Mouse (Mus musculus) midbrain, embryonic 14.5 days (tissue): Measurements from ENCODE around the gene Slc12a8. TPM values are rescaled to one million over a fixed set of nuclear protein-coding genes. Genes with fewer than 3 reads are reported as not detected.
A peak's percentile ranks its signal among the peaks of the same experiment; 100 is the strongest.

Experiments
- ATAC-seq: fragments of 200-750 bp; cut with Nextera tagmentation; 2 replicates; pipeline ENCODE4 v1.8.0; 2017; ENCODE audit warnings: moderate number of reproducible peaks, moderate library complexity; ENCODE audit not compliant: low FRiP score, low TSS enrichment
- DNase-seq: peaks from one replicate; pipeline ENCODE4 v3.0.0-alpha.2; 2015
- H3K27ac ChIP-seq: fragments of 300-500 bp; sonication (generic); replicated peaks from 2 replicates; pipeline ENCODE4 v1.5.1; 2014; ENCODE audit warnings: mild to moderate bottlenecking, low read depth, low read length, moderate library complexity
- H3K27me3 ChIP-seq: fragments of 300-500 bp; sonication (generic); 2 replicates; pipeline ENCODE4 v1.6.1; 2014; ENCODE audit warnings: low read length, control low read depth, mixed read lengths; ENCODE audit not compliant: control insufficient read depth, insufficient read depth
- H3K36me3 ChIP-seq: fragments of 300-500 bp; sonication (generic); 2 replicates; pipeline ENCODE4 v1.6.1; 2014; ENCODE audit warnings: low read length, control low read depth; ENCODE audit not compliant: control insufficient read depth, insufficient read depth
- H3K4me1 ChIP-seq: fragments of 300-500 bp; sonication (generic); 2 replicates; pipeline ENCODE4 v1.6.1; 2014; ENCODE audit warnings: mild to moderate bottlenecking, antibody characterized with exemption, low read length, control low read depth; ENCODE audit not compliant: control insufficient read depth, insufficient read depth
- H3K4me2 ChIP-seq: fragments of 300-500 bp; sonication (generic); 2 replicates; pipeline ENCODE4 v1.6.1; 2014; ENCODE audit warnings: mild to moderate bottlenecking, low read length, moderate library complexity
- H3K4me3 ChIP-seq: fragments of 300-500 bp; sonication (generic); replicated peaks from 2 replicates; pipeline ENCODE4 v1.5.1; 2014; ENCODE audit warnings: low read depth, low read length
- H3K9ac ChIP-seq: fragments of 300-500 bp; sonication (generic); replicated peaks from 2 replicates; pipeline ENCODE4 v1.6.1; 2014; ENCODE audit warnings: mild to moderate bottlenecking, low read length, moderate library complexity
- H3K9me3 ChIP-seq: fragments of 300-500 bp; sonication (generic); 2 replicates; pipeline ENCODE4 v1.6.1; 2016; ENCODE audit warnings: low read length, control low read depth, mixed read lengths; ENCODE audit not compliant: control insufficient read depth
- WGBS: fragments of 180-500 bp; shearing (Covaris S2); extraction: QIAGEN DNeasy Blood & Tissue Kit; methylation state at CpG from one replicate; pipeline ENCODE4 v1.1.7; 2014; 5-methylcytosine and 5-hydroxymethylcytosine counted together
- polyA plus RNA-seq: library from polyadenylated mRNA; unstranded; fragments of >200 nt; fragmentation: Nextera tagmentation; extraction: Ambion mirVana; gene quantifications from 2 replicates; pipeline ENCODE4 v1.2.1, GENCODE M21; 2014

Gene Slc12a8
- polyA plus RNA-seq, 1 experiment from 2014 or later = 0.80 TPM

DNA sequence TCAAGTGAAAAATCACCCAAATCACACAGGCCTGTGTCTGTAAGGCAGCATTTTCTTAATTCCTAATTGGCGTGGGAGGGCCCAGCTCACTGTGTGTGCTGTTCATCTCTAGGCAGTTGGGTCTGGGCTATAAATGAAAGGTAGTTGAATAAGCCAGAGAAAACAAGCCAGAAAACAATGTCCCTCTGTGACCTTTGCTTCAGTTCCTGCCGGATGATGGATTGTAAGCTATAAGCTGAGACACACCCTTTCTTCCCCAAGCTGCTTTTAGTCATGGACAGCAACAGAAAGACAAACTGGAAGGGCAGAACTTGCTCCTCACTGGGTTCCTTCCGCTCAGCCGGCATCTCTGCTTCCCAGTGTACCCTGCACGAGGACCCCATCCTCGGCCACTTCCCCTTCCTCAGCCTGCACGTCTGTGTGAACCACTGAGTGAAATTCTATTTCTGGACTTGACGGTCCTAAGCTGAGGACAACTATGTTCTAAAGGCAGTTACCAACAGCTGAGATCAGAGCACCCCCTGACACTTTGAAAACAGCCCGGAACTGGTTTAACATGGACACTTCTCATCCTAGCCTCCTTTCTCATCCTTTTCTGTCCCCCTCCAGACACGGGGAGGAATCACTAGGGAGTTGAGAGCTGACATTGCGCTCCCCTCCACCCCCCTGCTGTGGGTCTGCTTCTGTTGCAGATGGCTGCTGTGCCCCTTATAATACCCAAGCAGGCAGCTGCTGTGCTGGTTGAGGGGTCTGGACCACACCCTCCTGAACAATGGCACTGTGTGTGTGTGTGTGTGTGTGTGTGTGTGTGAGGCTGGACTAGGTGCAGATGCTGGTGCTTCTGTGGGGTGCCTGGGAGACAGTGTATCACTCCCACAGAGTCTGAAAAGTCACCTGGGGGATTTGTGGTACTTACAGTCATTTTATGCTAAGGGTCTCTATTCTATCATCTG, 12.7 kb downstream of the Slc12a8 start:
- H3K4me3 ChIP-seq = no peak overlapping the region
- no peak overlapping the region for H3K4me2 ChIP-seq
- H3K36me3 ChIP-seq = no peaks in the 10 kb centered on the region
- no peaks in the 10 kb centered on the region; the same call in 1 of the 2 replicates for H3K9me3 ChIP-seq
- no peaks in the 10 kb centered on the region for H3K27me3 ChIP-seq
- no peak overlapping the region for H3K9ac ChIP-seq
- 61% methylated on average over 11 of the region's 11 CpGs for WGBS
- no peak overlapping the region for H3K27ac ChIP-seq
- no peak for ATAC-seq
- no peak for DNase-seq
- H3K4me1 ChIP-seq = no peaks in the 10 kb centered on the region

DNA sequence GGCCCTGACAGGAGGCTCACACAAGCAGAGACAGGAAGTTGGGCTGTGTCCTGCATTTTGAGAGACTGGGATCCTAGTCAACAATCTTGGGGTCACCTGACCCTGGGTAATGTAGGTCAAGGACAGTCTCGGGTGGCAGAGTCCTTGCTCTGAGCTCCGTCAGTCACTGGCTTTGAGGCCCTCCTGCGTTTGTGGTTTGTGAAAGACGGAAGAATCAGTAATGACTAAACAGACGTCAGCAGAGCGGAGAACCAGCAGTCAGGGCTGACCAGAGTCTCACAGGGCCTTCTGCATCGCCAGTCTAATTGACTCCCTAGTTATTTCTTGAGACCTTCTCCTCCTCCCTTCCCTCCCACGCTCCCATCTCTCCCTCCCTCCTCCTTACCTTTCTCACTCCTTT, 14.1 kb downstream of the Slc12a8 start:
- 73% methylated on average over 8 of the region's 8 CpGs for WGBS
- Histone ChIP-seq H3K9ac (no peak overlapping the region), H3K4me3 (no peak overlapping the region), H3K4me1 (no peaks in the 10 kb centered on the region), H3K27me3 (no peaks in the 10 kb centered on the region), H3K9me3 (no peaks in the 10 kb centered on the region; the same call in 1 of the 2 replicates), H3K36me3 (no peaks in the 10 kb centered on the region), H3K4me2 (no peak overlapping the region), H3K27ac (no peak overlapping the region)
- ATAC-seq (no peak), DNase-seq (no peak)

DNA sequence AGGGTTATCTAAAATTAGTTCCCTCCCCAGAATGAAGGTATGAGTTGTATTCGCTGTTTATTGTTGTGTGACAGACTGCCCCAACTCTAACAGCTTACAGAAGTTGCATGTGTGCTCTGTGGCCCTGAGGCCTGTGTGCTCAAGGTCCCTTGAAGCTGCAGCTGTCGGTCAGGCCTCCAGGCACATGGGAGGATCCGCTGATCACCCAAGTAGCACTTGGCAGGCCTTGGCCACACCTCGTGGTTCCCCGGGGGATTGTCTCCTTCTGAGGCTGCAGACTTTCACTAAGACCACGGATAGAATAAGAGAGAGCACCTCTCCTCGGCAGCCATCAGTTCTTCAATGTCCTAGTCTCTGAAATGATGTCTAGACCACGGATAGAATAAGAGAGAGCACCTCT, 19.3 kb downstream of the Slc12a8 start:
- no peaks in the 10 kb centered on the region for H3K27me3 ChIP-seq
- no peaks in the 10 kb centered on the region for H3K4me1 ChIP-seq
- no peak overlapping the region for H3K4me3 ChIP-seq
- H3K9me3 ChIP-seq = no peaks in the 10 kb centered on the region
- no peak overlapping the region for H3K9ac ChIP-seq
- no peak overlapping the region for H3K27ac ChIP-seq
- ATAC-seq (no peak), DNase-seq (no peak)
- no peaks in the 10 kb centered on the region for H3K36me3 ChIP-seq
- no peak overlapping the region for H3K4me2 ChIP-seq
- WGBS = 77% methylated on average over 8 of the region's 8 CpGs

DNA sequence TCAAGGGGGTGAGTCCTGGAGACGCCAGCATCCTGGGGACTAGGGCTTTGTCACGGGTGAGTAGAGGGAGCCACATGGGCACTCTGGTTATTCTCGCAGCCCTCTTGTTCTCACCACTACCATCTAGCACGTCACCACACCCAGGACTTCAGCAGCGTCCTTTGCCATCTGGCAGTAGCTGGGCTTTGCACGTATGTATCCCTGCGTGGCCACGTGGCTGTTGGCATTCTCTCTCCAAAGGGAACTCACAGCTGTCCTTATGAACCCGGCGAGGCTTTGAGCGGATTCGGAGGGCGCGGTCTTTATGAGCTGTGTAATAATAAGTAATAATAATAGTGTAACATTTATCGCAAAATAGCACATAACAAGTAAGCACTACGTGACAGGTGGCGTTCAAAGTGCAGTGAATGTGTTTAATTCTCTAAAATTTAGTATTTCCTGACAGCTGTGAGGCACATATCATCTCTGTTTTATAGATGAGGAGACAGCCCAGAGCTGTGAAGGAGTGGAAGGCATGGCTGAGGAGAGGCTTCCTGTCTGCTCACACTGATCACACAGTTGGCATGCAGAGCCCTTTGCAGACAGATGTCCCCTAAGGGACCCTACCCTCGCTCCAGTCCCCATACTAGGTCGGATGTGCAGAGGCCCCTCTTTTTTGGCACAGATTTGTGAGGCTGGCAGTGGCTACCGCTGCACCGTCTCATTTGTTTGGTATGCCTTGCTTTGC, 20.5 kb downstream of the Slc12a8 start:
- Histone ChIP-seq H3K36me3 (no peaks in the 10 kb centered on the region), H3K27me3 (no peaks in the 10 kb centered on the region), H3K4me3 (no peak overlapping the region), H3K9me3 (no peaks in the 10 kb centered on the region), H3K4me1 (no peaks in the 10 kb centered on the region), H3K4me2 (no peak overlapping the region), H3K9ac (no peak overlapping the region), H3K27ac (no peak overlapping the region)
- ATAC-seq (no peak), DNase-seq (no peak)
- 74% methylated on average over 21 of the region's 21 CpGs for WGBS

DNA sequence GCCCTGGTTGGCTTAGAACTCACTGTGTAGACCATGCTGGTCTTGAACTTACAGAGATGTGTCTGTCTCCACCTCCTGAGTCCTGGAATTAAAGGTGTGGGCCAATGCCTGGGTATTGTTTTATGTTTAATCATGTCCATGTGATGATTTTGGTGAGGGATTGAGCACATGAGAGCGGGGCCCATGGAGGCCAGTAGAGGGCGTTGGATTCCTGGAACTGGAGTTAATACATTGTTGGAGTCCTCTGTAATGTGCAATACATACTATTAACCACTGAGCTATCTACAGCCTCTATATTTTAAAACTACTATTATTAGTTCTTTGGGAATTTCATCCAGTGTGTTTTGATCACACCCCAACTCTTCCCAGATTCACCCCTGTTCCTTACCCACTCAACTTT, 27.2 kb downstream of the Slc12a8 start:
- H3K4me1 ChIP-seq = no peaks in the 10 kb centered on the region
- no peak overlapping the region for H3K9ac ChIP-seq
- no peaks in the 10 kb centered on the region for H3K36me3 ChIP-seq
- WGBS = 95% methylated on average over 2 of the region's 2 CpGs
- H3K27ac ChIP-seq = no peak overlapping the region
- DNase-seq = no peak
- no peak for ATAC-seq
- H3K27me3 ChIP-seq = no peaks in the 10 kb centered on the region
- H3K4me3 ChIP-seq = no peak overlapping the region
- no peak overlapping the region for H3K4me2 ChIP-seq
- H3K9me3 ChIP-seq = no peaks in the 10 kb centered on the region

DNA sequence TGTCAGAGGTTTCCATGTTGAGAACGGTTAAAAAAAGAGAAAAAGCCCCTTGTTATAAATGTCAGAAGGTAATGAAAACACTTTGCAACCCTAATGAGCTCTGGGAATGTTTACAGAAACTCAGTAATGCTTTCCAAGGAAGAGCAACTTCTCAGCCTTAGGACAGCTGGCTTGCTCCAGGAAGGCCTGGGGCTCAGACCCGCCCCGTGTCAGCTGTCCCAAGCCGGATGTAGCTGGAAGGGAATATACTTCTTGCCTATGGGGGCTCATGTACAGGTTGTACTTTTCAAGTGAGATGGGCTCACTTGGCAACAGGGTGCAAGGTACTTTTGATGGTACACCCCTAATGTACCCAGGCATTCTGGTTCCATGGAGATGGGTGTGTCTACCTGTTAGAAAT, 28.4 kb downstream of the Slc12a8 start:
- no peaks in the 10 kb centered on the region for H3K4me1 ChIP-seq
- H3K27ac ChIP-seq = no peak overlapping the region
- H3K4me3 ChIP-seq = no peak overlapping the region
- 88% methylated on average over 4 of the region's 4 CpGs for WGBS
- no peak overlapping the region for H3K4me2 ChIP-seq
- H3K36me3 ChIP-seq = no peaks in the 10 kb centered on the region
- no peak overlapping the region for H3K9ac ChIP-seq
- ATAC-seq (no peak), DNase-seq (no peak)
- H3K27me3 ChIP-seq = no peaks in the 10 kb centered on the region
- H3K9me3 ChIP-seq = no peaks in the 10 kb centered on the region

DNA sequence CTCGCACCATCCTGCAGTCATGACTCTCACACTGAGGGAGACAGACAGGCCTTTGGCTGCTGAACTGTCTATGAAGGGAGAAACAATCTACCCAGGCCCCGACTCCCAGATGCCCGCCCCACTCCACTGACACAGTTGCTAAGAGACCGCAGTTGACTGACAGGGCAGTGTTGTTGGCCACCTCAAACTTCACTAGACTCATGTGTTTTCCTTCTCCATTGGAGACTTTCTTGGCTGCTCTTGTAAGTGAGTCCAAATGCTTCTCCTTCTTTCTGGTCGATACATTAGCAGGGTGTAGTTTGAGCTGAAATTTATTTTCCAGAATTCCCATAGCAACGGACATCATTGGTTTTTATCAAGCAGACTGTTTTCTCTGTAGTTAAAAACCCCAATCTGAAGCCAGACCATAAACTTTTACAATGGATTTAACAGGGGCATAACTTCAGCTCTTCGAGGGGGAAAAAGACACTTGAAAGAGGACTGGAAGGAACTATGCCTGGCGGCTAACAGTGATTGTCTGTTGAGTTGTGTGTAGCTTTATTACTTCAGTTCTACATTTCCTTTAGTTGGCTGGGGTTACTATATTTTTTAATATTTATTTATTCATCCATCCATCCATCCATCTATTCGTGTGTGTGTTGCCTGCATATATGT, 36.7 kb downstream of the Slc12a8 start:
- WGBS = 63% methylated on average over 9 of the region's 9 CpGs
- DNase-seq (peak; percentile 55), ATAC-seq (no peak)

DNA sequence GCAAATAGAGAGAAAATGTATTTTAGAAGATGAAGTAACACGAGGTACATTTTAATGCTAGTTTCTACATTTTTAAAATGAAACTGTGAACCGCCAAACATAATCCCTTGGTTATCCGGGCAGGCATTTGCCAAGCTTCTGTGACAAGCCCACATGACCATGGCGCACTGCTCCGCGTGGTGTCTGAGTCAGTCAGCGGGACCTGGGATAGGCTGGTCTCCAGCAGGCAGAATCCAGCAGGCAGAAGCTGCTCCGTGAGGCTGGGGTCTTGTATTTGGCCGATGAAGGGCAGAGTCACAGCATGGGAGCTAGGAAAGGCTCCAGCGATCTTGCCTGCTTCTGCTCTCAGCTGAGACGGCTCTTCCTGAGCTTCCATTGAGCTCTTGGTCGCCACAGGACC, 41.0 kb downstream of the Slc12a8 start:
- Histone ChIP-seq H3K4me3 (no peak overlapping the region), H3K27ac (no peak overlapping the region), H3K9ac (no peak overlapping the region), H3K4me2 (no peak overlapping the region), H3K4me1 (peaks cover 9% of the 10 kb centered on the region), H3K27me3 (no peaks in the 10 kb centered on the region), H3K9me3 (no peaks in the 10 kb centered on the region), H3K36me3 (no peaks in the 10 kb centered on the region)
- no peak for DNase-seq
- WGBS = 76% methylated on average over 12 of the region's 12 CpGs
- ATAC-seq = no peak

More for the DNA sequence above, 36.7 kb downstream of the Slc12a8 start:
- H3K27ac ChIP-seq = no peak overlapping the region
- H3K4me1 ChIP-seq = peaks cover 9% of the 10 kb centered on the region
- no peaks in the 10 kb centered on the region for H3K9me3 ChIP-seq
- no peaks in the 10 kb centered on the region for H3K36me3 ChIP-seq
- no peak overlapping the region for H3K9ac ChIP-seq
- H3K27me3 ChIP-seq = no peaks in the 10 kb centered on the region
- no peak overlapping the region for H3K4me3 ChIP-seq
- no peak overlapping the region for H3K4me2 ChIP-seq
